Mouse (Mus musculus) forebrain, embryonic 16.5 days (tissue): ENCODE data around the gene Gm20388. TPM values are rescaled to one million over a fixed set of nuclear protein-coding genes. Genes with fewer than 3 reads are reported as not detected.

ENCODE experiments used
- ATAC-seq: fragments of 200-750 bp; cut with Nextera tagmentation; 2 replicates; pipeline ENCODE4 v1.8.0; 2017; ENCODE audit warnings: mild to moderate bottlenecking, moderate library complexity
- H3K27ac ChIP-seq: fragments of 300-500 bp; sonication (generic); 2 replicates; pipeline ENCODE4 v1.5.1; 2014; ENCODE audit warnings: low read length, control low read depth
- H3K27me3 ChIP-seq: fragments of 300-500 bp; sonication (generic); replicated peaks from 2 replicates; pipeline ENCODE4 v1.6.1; 2014; ENCODE audit warnings: low read length; ENCODE audit not compliant: control insufficient read depth, insufficient read depth
- H3K36me3 ChIP-seq: fragments of 300-500 bp; sonication (generic); 2 replicates; pipeline ENCODE4 v1.6.1; 2014; ENCODE audit not compliant: control insufficient read depth, insufficient read depth
- H3K4me1 ChIP-seq: fragments of 300-500 bp; sonication (generic); replicated peaks from 2 replicates; pipeline ENCODE4 v1.6.1; 2014; ENCODE audit warnings: low read length; ENCODE audit not compliant: control insufficient read depth, insufficient read depth
- H3K4me2 ChIP-seq: fragments of 300-500 bp; sonication (generic); 2 replicates; pipeline ENCODE4 v1.6.1; 2014; ENCODE audit warnings: mild to moderate bottlenecking, low read length, control low read depth
- H3K4me3 ChIP-seq: fragments of 300-500 bp; sonication (generic); replicated peaks from 2 replicates; pipeline ENCODE4 v1.5.1; 2014; ENCODE audit warnings: mild to moderate bottlenecking, low read length, control low read depth
- H3K9ac ChIP-seq: fragments of 300-500 bp; sonication (generic); replicated peaks from 2 replicates; pipeline ENCODE4 v1.6.1; 2014; ENCODE audit warnings: low read depth, low read length, control low read depth
- H3K9me3 ChIP-seq: fragments of 300-500 bp; sonication (generic); 2 replicates; pipeline ENCODE4 v1.6.1; 2016; ENCODE audit warnings: low read length; ENCODE audit not compliant: control insufficient read depth
- WGBS: fragments of 180-500 bp; shearing (Covaris S2); extraction: QIAGEN DNeasy Blood & Tissue Kit; methylation state at CpG from one replicate; pipeline ENCODE4 v1.1.7; 2014; 5-methylcytosine and 5-hydroxymethylcytosine counted together
- polyA plus RNA-seq: library from polyadenylated mRNA; unstranded; fragments of >200 nt; fragmentation: Nextera tagmentation; extraction: Ambion mirVana; gene quantifications from 2 replicates; pipeline ENCODE4 v1.2.1, GENCODE M21; 2015

Gene Gm20388
- polyA plus RNA-seq, 1 experiment from 2014 or later, result 4.7 TPM

- no peaks in the 10 kb centered on the region for H3K36me3 ChIP-seq
- H3K4me1 ChIP-seq, result no peaks in the 10 kb centered on the region
- peak; percentile 65; the same call in 1 of the 2 replicates for ATAC-seq
- no peak overlapping the region for H3K27ac ChIP-seq
- H3K9ac ChIP-seq, result no peak overlapping the region
- no peak overlapping the region for H3K4me3 ChIP-seq
- WGBS, result 7% methylated on average over 12 of the region's 12 CpGs
- H3K9me3 ChIP-seq, result no peaks in the 10 kb centered on the region
- H3K4me2 ChIP-seq, result no peak overlapping the region
- H3K27me3 ChIP-seq, result peaks cover 10% of the 10 kb centered on the region
Observed at GRCm38 (mm10) chr8:121513429-121513828, 1602.8 kb downstream of the Gm20388 start.

- WGBS, result 85% methylated on average over 18 of the region's 18 CpGs
- Histone ChIP-seq H3K4me3 (no peak overlapping the region), H3K9ac (no peak overlapping the region), H3K36me3 (no peaks in the 10 kb centered on the region), H3K4me2 (no peak overlapping the region), H3K27me3 (no peaks in the 10 kb centered on the region), H3K4me1 (no peaks in the 10 kb centered on the region), H3K9me3 (no peaks in the 10 kb centered on the region), H3K27ac (no peak overlapping the region)
- ATAC-seq, result no peak
Observed at GRCm38 (mm10) chr8:121525111-121525818, 1614.6 kb downstream of the Gm20388 start.

GRCm38 (mm10) chr8:121526811-121527550 lies 1616.3 kb downstream of the Gm20388 start:
- Histone ChIP-seq H3K4me3 (no peak overlapping the region), H3K27me3 (no peaks in the 10 kb centered on the region), H3K9me3 (no peaks in the 10 kb centered on the region), H3K9ac (no peak overlapping the region), H3K4me1 (no peaks in the 10 kb centered on the region), H3K36me3 (no peaks in the 10 kb centered on the region), H3K4me2 (no peak overlapping the region), H3K27ac (no peak overlapping the region)
- no peak for ATAC-seq
- WGBS, result 78% methylated on average over 6 of the region's 6 CpGs

GRCm38 (mm10) chr8:121527751-121528150 lies 1617.1 kb downstream of the Gm20388 start:
- Histone ChIP-seq H3K27me3 (no peaks in the 10 kb centered on the region), H3K36me3 (no peaks in the 10 kb centered on the region), H3K4me1 (no peaks in the 10 kb centered on the region), H3K4me3 (no peak overlapping the region), H3K27ac (no peak overlapping the region), H3K9me3 (no peaks in the 10 kb centered on the region), H3K9ac (no peak overlapping the region), H3K4me2 (no peak overlapping the region)
- WGBS, result 83% methylated on average over 9 of the region's 9 CpGs
- ATAC-seq, result no peak

- no peak overlapping the region for H3K4me3 ChIP-seq
- no peak overlapping the region for H3K9ac ChIP-seq
- WGBS, result 89% methylated on average over 15 of the region's 15 CpGs
- no peaks in the 10 kb centered on the region for H3K36me3 ChIP-seq
- no peaks in the 10 kb centered on the region for H3K9me3 ChIP-seq
- H3K27me3 ChIP-seq, result no peaks in the 10 kb centered on the region
- no peak for ATAC-seq
- H3K27ac ChIP-seq, result no peak overlapping the region
- H3K4me2 ChIP-seq, result no peak overlapping the region
- no peaks in the 10 kb centered on the region for H3K4me1 ChIP-seq
Observed at GRCm38 (mm10) chr8:121528790-121529189, 1618.1 kb downstream of the Gm20388 start.

GRCm38 (mm10) chr8:121530639-121531038 lies 1620.0 kb downstream of the Gm20388 start:
- no peaks in the 10 kb centered on the region for H3K36me3 ChIP-seq

GRCm38 (mm10) chr8:121532381-121532780 lies 1621.7 kb downstream of the Gm20388 start:
- Histone ChIP-seq H3K4me2 (no peak overlapping the region), H3K9ac (no peak overlapping the region), H3K36me3 (no peaks in the 10 kb centered on the region), H3K4me3 (no peak overlapping the region), H3K27me3 (no peaks in the 10 kb centered on the region), H3K9me3 (no peaks in the 10 kb centered on the region), H3K4me1 (no peaks in the 10 kb centered on the region), H3K27ac (no peak overlapping the region)
- no peak for ATAC-seq
- WGBS, result 41% methylated on average over 5 of the region's 5 CpGs

More at GRCm38 (mm10) chr8:121530639-121531038, 1620.0 kb downstream of the Gm20388 start:
- ATAC-seq, result no peak
- WGBS, result 86% methylated on average over 10 of the region's 10 CpGs
- Histone ChIP-seq H3K4me3 (no peak overlapping the region), H3K9me3 (no peaks in the 10 kb centered on the region), H3K4me2 (no peak overlapping the region), H3K9ac (no peak overlapping the region), H3K4me1 (no peaks in the 10 kb centered on the region), H3K27me3 (no peaks in the 10 kb centered on the region), H3K27ac (no peak overlapping the region)

GRCm38 (mm10) chr8:121541862-121542261 lies 1631.2 kb downstream of the Gm20388 start:
- WGBS, result 77% methylated on average over 19 of the region's 19 CpGs
- H3K27ac ChIP-seq, result no peak overlapping the region
- no peak overlapping the region for H3K4me3 ChIP-seq
- ATAC-seq, result no peak
- H3K27me3 ChIP-seq, result no peaks in the 10 kb centered on the region
- H3K9ac ChIP-seq, result no peak overlapping the region
- H3K4me2 ChIP-seq, result no peak overlapping the region
- H3K9me3 ChIP-seq, result no peaks in the 10 kb centered on the region
- H3K36me3 ChIP-seq, result no peaks in the 10 kb centered on the region
- no peaks in the 10 kb centered on the region for H3K4me1 ChIP-seq

- H3K9ac ChIP-seq, result no peak overlapping the region
- no peak overlapping the region for H3K27ac ChIP-seq
- no peak overlapping the region for H3K4me3 ChIP-seq
- ATAC-seq, result no peak
- no peaks in the 10 kb centered on the region for H3K9me3 ChIP-seq
- no peaks in the 10 kb centered on the region for H3K27me3 ChIP-seq
- H3K4me2 ChIP-seq, result no peak overlapping the region
- H3K4me1 ChIP-seq, result no peaks in the 10 kb centered on the region; the same call in 1 of the 2 replicates
- WGBS, result 63% methylated on average over 13 of the region's 13 CpGs
- no peaks in the 10 kb centered on the region for H3K36me3 ChIP-seq
Observed at GRCm38 (mm10) chr8:121542901-121543300, 1632.3 kb downstream of the Gm20388 start.
